Mouse (Mus musculus) hindlimb bud, embryonic 11.5 days (tissue): ENCODE data around the gene Egfr.

Experiments
- DNase-seq: peaks from one replicate; pipeline ENCODE4 v3.0.0-alpha.2; 2012; ENCODE audit warnings: low read depth, low spot score; ENCODE audit errors: extremely low spot score

Gene Egfr

DNA sequence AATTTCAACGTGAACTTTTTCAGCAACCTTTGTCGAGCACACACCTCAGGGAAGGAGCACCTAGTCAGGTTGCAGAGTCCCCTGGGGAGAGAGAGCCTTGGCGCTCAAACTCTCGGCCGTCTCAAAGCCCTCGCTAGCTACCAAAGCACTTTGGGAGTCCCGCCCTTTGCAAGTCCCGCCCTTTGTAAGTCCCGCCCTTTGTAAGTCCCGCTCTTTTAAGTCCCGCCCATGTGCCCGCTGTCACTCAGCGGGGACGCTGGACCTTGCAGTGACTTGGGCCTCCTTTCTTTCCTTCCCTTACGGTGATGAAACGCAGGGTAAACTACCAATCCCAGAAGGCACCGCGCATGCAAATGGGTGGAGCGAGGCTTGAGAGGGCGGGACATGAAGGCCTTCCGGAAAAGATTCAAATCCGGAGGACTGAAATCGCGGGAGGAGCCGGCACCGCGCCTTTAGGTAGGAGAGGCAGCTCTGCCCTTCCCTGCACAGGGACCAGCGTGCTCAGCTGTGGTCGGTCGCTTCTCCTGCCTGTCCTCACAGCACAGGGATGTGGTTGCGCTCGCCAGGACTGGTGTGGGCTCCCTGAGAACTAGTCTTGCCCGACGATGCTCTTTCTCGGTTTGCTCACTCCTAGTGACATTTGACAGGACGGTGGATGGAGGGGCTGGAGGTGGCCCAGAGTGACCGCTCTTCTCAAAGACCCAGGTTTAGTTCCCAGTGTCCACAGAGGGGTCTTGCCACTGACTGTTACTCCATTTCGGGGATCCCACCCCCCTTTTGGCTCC is 199.2 kb downstream of the Egfr start, which contains the start of gene Fbxo48:
Gene Fbxo48 (plus strand): TSS at position 400 of the 785 bp plus-strand sequence.
- DNase-seq: peak; percentile 98

DNA sequence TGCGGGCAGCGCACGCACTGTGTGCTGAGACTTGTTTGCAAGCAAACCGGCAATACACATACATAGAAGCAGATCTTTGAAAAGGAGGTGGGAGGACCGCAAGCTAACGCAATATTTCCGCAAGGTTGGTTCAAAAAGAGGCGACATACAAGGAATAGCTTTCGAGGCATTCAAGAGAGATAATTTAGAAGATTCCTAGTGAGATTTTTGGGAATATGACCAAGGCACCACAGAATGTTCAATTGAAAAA is 199.7 kb downstream of the Egfr start:
- DNase-seq: no peak

DNA sequence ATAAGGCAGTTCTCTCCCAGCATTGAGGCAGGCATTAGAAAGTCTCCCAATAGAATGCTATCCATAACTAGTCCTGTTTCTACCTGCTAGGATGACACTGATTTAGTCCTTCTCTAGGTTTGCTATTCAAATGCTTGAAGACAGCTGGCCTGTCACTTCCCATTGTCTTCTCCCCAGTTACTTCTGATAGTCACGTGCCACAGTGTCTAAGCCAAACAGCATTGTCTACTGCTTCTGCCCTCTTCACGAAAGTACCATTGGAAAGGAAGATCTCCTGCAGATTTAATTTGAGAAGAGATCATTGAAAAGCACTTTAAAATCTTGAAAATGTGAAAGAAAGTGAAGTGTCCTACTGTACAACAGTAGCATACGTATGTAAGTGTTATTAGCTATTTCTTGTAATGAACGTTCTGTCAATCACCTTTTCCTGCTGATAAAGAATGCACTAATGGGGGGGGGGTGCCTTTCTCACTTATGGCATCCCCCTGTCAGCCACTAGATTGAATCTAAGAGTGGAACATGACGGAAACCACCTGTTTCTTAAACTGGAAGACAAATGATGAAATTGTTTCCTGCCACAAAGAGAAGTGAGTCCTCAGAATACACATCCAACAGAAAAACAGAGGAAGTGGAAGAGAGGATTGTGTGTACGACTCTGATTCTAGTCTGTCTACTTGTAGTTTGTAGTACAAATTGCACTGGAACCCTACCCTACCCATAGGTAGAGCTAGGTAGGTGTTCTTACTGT is 204.3 kb downstream of the Egfr start:
- DNase-seq: no peak

DNA sequence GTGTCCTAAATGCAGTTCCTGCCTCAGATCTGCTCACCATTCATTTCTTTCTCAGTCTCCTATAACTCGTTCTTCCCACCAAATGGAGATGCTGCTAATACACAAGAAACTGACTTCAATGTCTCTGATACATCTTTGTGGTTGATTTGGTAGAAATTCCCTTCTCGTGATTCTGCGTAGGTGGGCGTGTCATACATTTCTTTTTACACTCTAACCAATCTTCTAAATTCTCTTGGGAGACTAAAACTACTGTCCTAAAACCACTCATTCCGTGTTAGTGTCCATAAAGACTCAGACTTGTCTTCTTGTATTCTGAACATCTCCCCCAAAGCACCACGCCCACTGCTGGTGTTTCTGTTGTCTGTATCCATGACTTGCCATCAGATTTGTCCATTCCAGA is 205.0 kb downstream of the Egfr start:
- no peak for DNase-seq

DNA sequence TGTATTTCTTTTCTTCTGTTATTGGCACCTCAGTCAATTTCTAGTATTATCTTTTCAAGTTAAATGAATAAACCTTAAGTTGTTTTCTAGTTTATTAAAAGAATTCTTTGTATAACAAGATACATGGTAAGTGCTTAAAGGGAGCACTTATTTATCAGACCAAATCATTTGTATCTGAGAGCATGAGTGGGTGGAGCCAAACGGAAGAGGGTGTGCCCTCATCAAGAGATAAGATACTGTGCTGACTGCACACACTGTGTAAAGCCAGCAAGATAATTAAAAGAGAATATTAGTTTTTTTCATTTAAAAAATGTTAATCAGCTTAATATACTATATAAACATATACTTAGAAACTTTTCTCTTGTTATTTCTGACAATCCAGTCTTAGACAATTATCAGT is 206.5 kb downstream of the Egfr start:
- DNase-seq: no peak
